Mouse (Mus musculus) central nervous system, embryonic 14 days (tissue): ENCODE results near the gene Zfp81. TPM values are rescaled to one million over a fixed set of nuclear protein-coding genes. Genes with fewer than 3 reads are reported as not detected.

ENCODE experiments used
- polyA plus RNA-seq: library from polyadenylated mRNA; depleted of rRNA; stranded (reverse); fragments of >200 nt; gene quantifications from 2 replicates; pipeline ENCODE4 v1.2.3, GENCODE M21; 2012; rRNA removed

The Zfp81 gene
- polyA plus RNA-seq = 14.8 and 18.2 TPM in 2 replicates

GRCm38 (mm10) chr17:33358411-33359384, at the start of gene Zfp81:
Gene Zfp81, minus strand, starts transcription at chr17:33358878.

GRCm38 (mm10) chr17:33394182-33395034, 35.7 kb upstream of the Zfp81 start, which contains the start of gene Zfp101:
Gene Zfp101, minus strand, starts transcription at chr17:33394641.

GRCm38 (mm10) chr17:33289039-33289875, 69.4 kb downstream of the Zfp81 start, which contains the start of gene Zfp955b:
Gene Zfp955b, plus strand, starts transcription at chr17:33289544.

Other genes starting within 250 kb of the Zfp81 start
- gene Morc2b, start 219.2 kb downstream of the Zfp81 start, polyA plus RNA-seq = 0.33 TPM in 2 replicates
- not detected in 2 replicates for gene Olfr55, start 190.4 kb downstream of the Zfp81 start, polyA plus RNA-seq
- not detected in 2 replicates for gene Olfr239, start 167.6 kb downstream of the Zfp81 start, polyA plus RNA-seq
- 0.32 and 0.38 TPM in 2 replicates for gene Olfr1564, start 137.2 kb downstream of the Zfp81 start, polyA plus RNA-seq
- gene Zfp955a, start 103.7 kb downstream of the Zfp81 start, polyA plus RNA-seq = 9.1 and 9.6 TPM in 2 replicates
- not detected in 2 replicates for gene Olfr63, start 94.2 kb downstream of the Zfp81 start, polyA plus RNA-seq
- gene Zfp955b, start 69.3 kb downstream of the Zfp81 start, polyA plus RNA-seq = 11.1 and 11.2 TPM in 2 replicates
- gene Zfp101, start 35.8 kb upstream of the Zfp81 start, polyA plus RNA-seq = 19.1 and 21.0 TPM in 2 replicates
- 0.08 and 0.15 TPM in 2 replicates for gene Actl9, start 74.0 kb upstream of the Zfp81 start, polyA plus RNA-seq
- gene Adamts10, start 165.3 kb upstream of the Zfp81 start, polyA plus RNA-seq = 120 and 157 TPM in 2 replicates
- gene Myo1f, start 196.8 kb upstream of the Zfp81 start, polyA plus RNA-seq = 1.8 TPM in 2 replicates